ENCODE assay signal across 29 mouse cellular contexts in the genomic region with DNA sequence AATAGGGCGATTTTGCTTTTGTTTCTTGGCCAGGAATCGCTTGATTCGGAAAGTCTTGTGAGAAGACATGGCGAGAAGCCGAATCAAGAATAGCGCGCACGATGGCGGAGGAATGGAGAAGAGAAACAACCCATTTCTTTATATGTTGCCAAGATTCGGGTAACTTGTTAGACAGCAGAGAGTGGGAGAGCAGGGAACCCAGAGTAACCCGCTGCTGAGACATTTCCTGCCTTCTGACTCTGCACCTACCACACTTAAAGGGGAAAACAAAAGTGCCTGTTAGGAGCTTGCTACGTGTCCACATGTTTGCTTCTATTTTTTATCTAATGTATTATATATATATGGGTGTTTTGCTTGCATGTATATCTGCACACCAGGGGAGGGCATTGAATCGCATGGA. TPM values are rescaled to one million over a fixed set of nuclear protein-coding genes. Genes with fewer than 3 reads are reported as not detected.
DNase-seq lines count a peak whose midpoint lies in the region.
"Had no signal": no experiment of that assay in that cellular context is flagged by ENCODE, and none has a peak within 500 bp of the region (broad histone marks: within the 10 kb centered on the region; RNA-seq: fewer than 3 reads in every experiment).

No protein-coding gene starts in this region.

- peak; percentile 23 for DNase-seq in right cerebral cortex, adult 18-20 months
- DNase-seq in right cerebral cortex, postnatal 36 days (ENCODE audit: low spot score in 2 of 2): no peak
- peak; percentile 54 for DNase-seq in thymus, postnatal 0 days (ENCODE audit: low spot score)
- DNase-seq in thymus, postnatal 14 days: peak; percentile 56
- no peak for DNase-seq in adrenal gland, postnatal 25 days
- DNase-seq in urinary bladder, adult 2 months (ENCODE audit: low spot score): no peak
- DNase-seq: adrenal gland, adult 2 months; adrenal gland, postnatal 14 days; cerebellum, adult 18-20 months; cerebellum, adult 9-10 months; cerebellum, postnatal 14 days; forebrain, postnatal 0 days; gastrocnemius, postnatal 14 days had no signal

RNA-seq across cellular contexts. Expression of a gene that starts 9.4 kb away (rescaled TPM):
- polyA plus RNA-seq in thymus, postnatal 0 days (2015; fragmentation: Nextera tagmentation; extraction: Ambion mirVana): not detected in 2 replicates
- total RNA-seq in adrenal gland, postnatal 25 days (2021): 0.24 TPM in 1 of 2 replicates, not detected in the other
- 0.78 and 0.91 TPM in 2 replicates for polyA plus RNA-seq in urinary bladder, adult 2 months (2012; rRNA removed)
- total RNA-seq: adrenal gland, postnatal 14 days; hematopoietic stem cell, adult 5-6 weeks had no signal
- polyA plus RNA-seq: CD4-positive, CD25-positive, alpha-beta regulatory T cell, adult 4 months; forebrain, embryonic 11.5 days; forebrain, embryonic 14.5 days; forebrain, postnatal 0 days; hindbrain, embryonic 16.5 days had no signal

RNA-seq across cellular contexts. Expression of a gene that starts 19.4 kb away (rescaled TPM):
- polyA plus RNA-seq in thymus, postnatal 0 days (2015; fragmentation: Nextera tagmentation; extraction: Ambion mirVana): 372 and 387 TPM in 2 replicates
- total RNA-seq in adrenal gland, postnatal 25 days (2021): 2.8 and 5.5 TPM in 2 replicates
- 57.9 and 68.3 TPM in 2 replicates for polyA plus RNA-seq in urinary bladder, adult 2 months (2012; rRNA removed)

RNA-seq across cellular contexts. Expression of a gene that starts 45.9 kb away (rescaled TPM):
- 178 and 286 TPM in 2 replicates for polyA plus RNA-seq in thymus, postnatal 0 days (2015; fragmentation: Nextera tagmentation; extraction: Ambion mirVana)
- total RNA-seq in adrenal gland, postnatal 25 days (2021): 189 and 309 TPM in 2 replicates
- polyA plus RNA-seq in urinary bladder, adult 2 months (2012; rRNA removed): 388 and 390 TPM in 2 replicates

RNA-seq across cellular contexts. Expression of a gene that starts 49.3 kb away (rescaled TPM):
- polyA plus RNA-seq in thymus, postnatal 0 days (2015; fragmentation: Nextera tagmentation; extraction: Ambion mirVana): 1.2 and 1.4 TPM in 2 replicates
- total RNA-seq in adrenal gland, postnatal 25 days (2021): 2.5 and 2.9 TPM in 2 replicates
- polyA plus RNA-seq in urinary bladder, adult 2 months (2012; rRNA removed): 7.9 and 9.1 TPM in 2 replicates
- total RNA-seq: MEL had no signal
- polyA plus RNA-seq: C2C12 had no signal

RNA-seq across cellular contexts. Expression of a gene that starts 49.4 kb away (rescaled TPM):
- polyA plus RNA-seq in thymus, postnatal 0 days (2015; fragmentation: Nextera tagmentation; extraction: Ambion mirVana): not detected in 2 replicates
- total RNA-seq in adrenal gland, postnatal 25 days (2021): not detected in 2 replicates
- 0.04 TPM in 1 of 2 replicates, not detected in the other for polyA plus RNA-seq in urinary bladder, adult 2 months (2012; rRNA removed)
- total RNA-seq: adrenal gland, adult 2 months; adrenal gland, postnatal 14 days; forebrain, postnatal 0 days; gastrocnemius, adult 18-20 months; gastrocnemius, postnatal 14 days; gastrocnemius, postnatal 4 days; heart, postnatal 25 days; hematopoietic stem cell, adult 5-6 weeks; MEL had no signal
- polyA plus RNA-seq: adrenal gland, adult 2 months; C2C12; CD4-positive, CD25-positive, alpha-beta regulatory T cell, adult 4 months; embryonic facial prominence, embryonic 11.5 days; embryonic facial prominence, embryonic 14.5 days; forebrain, embryonic 11.5 days; forebrain, embryonic 14.5 days; forebrain, postnatal 0 days; heart, embryonic 11.5 days; heart, embryonic 14.5 days; heart, postnatal 0 days; hindbrain, embryonic 13.5 days; hindbrain, embryonic 16.5 days had no signal

Comparison
In these comparisons a context has a peak if more than half of its experiments do, and no peak if none do; other contexts are left out.
1. DNase-seq: peak in right cerebral cortex, adult 18-20 months (single experiment), thymus, postnatal 0 days (single experiment) and thymus, postnatal 14 days (single experiment); none in right cerebral cortex, postnatal 36 days (0 of 2), adrenal gland, postnatal 25 days (single experiment) and urinary bladder, adult 2 months (single experiment).